Mouse (Mus musculus): ENCODE measurements around the gene Rita1.

GRCm38 (mm10) chr5:120587616-120587926 lies 24.8 kb downstream of the Rita1 start:
- TF ChIP-seq POLR2A (IDR thresholded peaks at IDR 0.05; ENCODE audit: control insufficient read depth, low read depth, low read length) (no peak), CTCF (IDR thresholded peaks at IDR 0.05; ENCODE audit: control insufficient read depth, insufficient read depth, insufficient replicate concordance, low read depth, low read length) (no peak)

Measured in testis, adult 2 months (tissue).